Mouse (Mus musculus) hindbrain, embryonic 12.5 days (tissue): ENCODE results near the gene G3bp1. TPM values are rescaled to one million over a fixed set of nuclear protein-coding genes. Genes with fewer than 3 reads are reported as not detected.

Source experiments
- ATAC-seq: fragments of 200-750 bp; cut with Nextera tagmentation; 2 replicates; pipeline ENCODE4 v1.8.0; 2017; ENCODE audit warnings: moderate TSS enrichment; ENCODE audit not compliant: low FRiP score
- H3K27ac ChIP-seq: fragments of 300-500 bp; sonication (generic); 2 replicates; pipeline ENCODE4 v1.5.1; 2016; ENCODE audit warnings: mild to moderate bottlenecking
- H3K27me3 ChIP-seq: fragments of 300-500 bp; sonication (generic); 2 replicates; pipeline ENCODE4 v1.6.1; 2016; ENCODE audit warnings: mild to moderate bottlenecking
- H3K36me3 ChIP-seq: fragments of 300-500 bp; sonication (generic); 2 replicates; pipeline ENCODE4 v1.6.1; 2016; ENCODE audit warnings: mild to moderate bottlenecking
- H3K4me1 ChIP-seq: fragments of 300-500 bp; sonication (generic); 2 replicates; pipeline ENCODE4 v1.6.1; 2016
- H3K4me2 ChIP-seq: fragments of 300-500 bp; sonication (generic); replicated peaks from 2 replicates; pipeline ENCODE4 v1.6.1; 2016; ENCODE audit warnings: mild to moderate bottlenecking
- H3K4me3 ChIP-seq: fragments of 300-500 bp; sonication (generic); 2 replicates; pipeline ENCODE4 v1.5.1; 2016; ENCODE audit warnings: mild to moderate bottlenecking
- H3K9ac ChIP-seq: fragments of 300-500 bp; sonication (generic); 2 replicates; pipeline ENCODE4 v1.6.1; 2016; ENCODE audit warnings: mild to moderate bottlenecking, moderate library complexity
- H3K9me3 ChIP-seq: fragments of 300-500 bp; sonication (generic); replicated peaks from 2 replicates; pipeline ENCODE4 v1.6.1; 2016; ENCODE audit warnings: mild to moderate bottlenecking
- WGBS: fragments of 180-500 bp; shearing (Covaris S2); methylation state at CpG from one replicate; pipeline ENCODE4 v1.1.7; 2016; 5-methylcytosine and 5-hydroxymethylcytosine counted together
- microRNA-seq: library from miRNA; unstranded; fragments of <30 nt; microRNA quantifications from one replicate; pipeline ENCODE4, GENCODE M21; 2017
- polyA plus RNA-seq: library from polyadenylated mRNA; unstranded; fragments of >200 nt; fragmentation: Nextera tagmentation; extraction: Ambion mirVana; gene quantifications from 2 replicates; pipeline ENCODE4 v1.2.1, GENCODE M21; 2016

Gene G3bp1
- polyA plus RNA-seq, 1 experiment from 2014 or later, result 184 TPM

DNA sequence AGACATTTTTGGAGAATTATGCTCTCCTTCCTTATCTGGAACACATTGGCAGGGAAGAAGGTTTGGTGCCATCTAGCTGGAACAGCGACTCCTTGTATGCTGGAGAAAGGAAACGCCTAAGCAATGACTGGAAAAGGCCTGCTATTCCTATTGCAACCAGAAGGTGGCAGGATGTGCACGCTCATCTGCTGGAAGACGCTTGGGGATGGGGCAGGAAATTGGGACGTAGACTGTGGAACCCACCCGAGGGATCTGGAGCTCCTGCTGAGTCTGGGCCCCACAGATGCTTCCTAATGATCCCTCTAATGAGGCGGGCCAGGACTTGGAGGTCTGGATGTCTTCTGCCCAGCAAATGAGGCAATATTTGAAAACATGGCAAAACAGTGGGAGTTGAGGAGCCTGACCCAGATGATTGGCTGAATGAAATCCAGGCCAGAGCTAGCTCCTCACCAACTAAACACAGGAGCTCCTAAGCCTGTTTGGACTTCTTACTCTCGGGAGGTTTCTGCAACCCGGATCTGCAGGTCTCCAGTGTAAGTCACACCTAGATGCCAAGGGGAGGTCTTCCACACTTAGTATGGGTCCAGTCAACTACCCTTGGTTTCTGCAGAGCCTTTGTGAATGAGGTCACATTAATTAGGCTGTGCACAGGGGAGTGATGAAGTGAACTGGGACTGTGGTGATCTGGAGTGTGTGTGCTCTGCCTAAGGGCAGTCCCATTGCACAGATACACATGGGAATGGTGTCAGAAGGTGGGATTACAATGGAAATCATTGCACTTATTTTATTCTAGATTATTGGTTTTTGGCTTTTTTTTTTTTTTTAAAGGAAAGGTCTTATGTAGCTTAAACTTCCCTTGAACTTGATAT is 49.6 kb downstream of the G3bp1 start:
- 13% methylated on average over 9 of the region's 9 CpGs for WGBS
- no peak overlapping the region for H3K9ac ChIP-seq
- H3K4me1 ChIP-seq, result no peaks in the 10 kb centered on the region
- no peak overlapping the region for H3K4me2 ChIP-seq
- no peaks in the 10 kb centered on the region for H3K9me3 ChIP-seq
- no peaks in the 10 kb centered on the region for H3K27me3 ChIP-seq
- H3K27ac ChIP-seq, result no peak overlapping the region
- peaks cover 9% of the 10 kb centered on the region; the same call in 1 of the 2 replicates for H3K36me3 ChIP-seq
- ATAC-seq, result peak; percentile 72
- no peak overlapping the region for H3K4me3 ChIP-seq

DNA sequence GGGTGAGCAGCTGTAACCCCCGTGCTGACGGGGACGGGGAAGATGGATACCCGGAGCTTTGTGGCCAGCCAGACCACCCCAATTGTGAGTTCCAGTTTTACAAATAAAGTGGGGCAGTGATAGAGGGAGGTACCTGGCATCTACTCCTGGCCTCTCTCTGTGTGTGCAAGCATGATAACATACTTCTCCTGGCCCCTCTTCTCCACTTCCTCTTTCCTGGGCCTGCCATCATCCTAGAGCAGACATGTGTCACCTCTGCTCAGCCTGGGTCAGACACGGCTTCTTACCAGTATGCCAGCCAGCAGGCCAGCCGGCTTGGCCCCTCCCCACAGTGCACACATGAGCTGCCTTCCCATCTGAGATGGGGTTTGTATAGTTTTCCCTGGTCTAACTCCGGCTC is 61.3 kb downstream of the G3bp1 start:
- Histone ChIP-seq H3K4me2 (no peak overlapping the region), H3K27me3 (no peaks in the 10 kb centered on the region), H3K36me3 (peaks cover 30% of the 10 kb centered on the region), H3K4me1 (peaks cover 9% of the 10 kb centered on the region; the same call in 1 of the 2 replicates), H3K9me3 (no peaks in the 10 kb centered on the region), H3K9ac (no peak overlapping the region), H3K27ac (no peak overlapping the region), H3K4me3 (no peak overlapping the region)
- WGBS, result 84% methylated on average over 7 of the region's 7 CpGs
- ATAC-seq, result no peak

DNA sequence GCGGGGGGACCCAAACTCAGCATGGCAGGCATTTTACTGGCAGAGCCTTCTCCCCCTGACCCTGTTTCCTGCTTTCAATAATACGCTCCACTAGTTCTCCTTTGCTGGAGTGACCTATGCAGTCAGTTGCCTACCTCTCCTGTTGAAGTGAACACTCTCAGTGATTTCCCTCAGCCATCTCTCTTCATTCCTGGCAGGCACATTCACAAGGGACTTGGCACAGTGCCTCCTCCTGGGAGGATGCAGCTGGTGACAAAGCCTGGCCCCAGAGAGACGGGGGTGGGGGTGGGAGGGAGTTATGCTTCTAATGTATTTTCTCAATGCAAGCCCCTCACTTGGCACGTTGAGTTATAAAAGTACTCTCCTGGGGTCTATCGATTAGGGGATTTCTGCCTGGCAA is 63.9 kb downstream of the G3bp1 start:
- WGBS, result 66% methylated on average over 5 of the region's 5 CpGs

DNA sequence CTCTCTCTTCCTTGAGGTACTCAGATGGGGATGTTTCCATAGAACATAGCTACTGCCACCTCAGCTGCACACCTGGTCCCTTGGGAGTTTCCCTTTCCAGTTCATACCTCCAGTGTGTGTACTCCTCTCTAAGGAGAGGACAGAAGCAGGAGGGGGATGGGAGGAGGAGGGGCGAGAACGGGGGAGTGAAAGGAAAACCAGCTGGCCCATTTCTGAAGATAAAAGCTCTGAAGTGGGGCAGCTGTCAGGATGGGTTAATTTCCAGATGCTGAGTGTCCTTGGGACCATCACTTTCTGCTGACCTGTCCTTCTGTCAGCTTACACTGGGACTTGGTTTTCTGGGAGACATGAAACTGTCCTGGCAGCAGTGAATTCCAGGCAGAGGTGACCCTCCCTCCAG is 65.3 kb downstream of the G3bp1 start:
- H3K4me2 ChIP-seq, result no peak overlapping the region
- no peak for ATAC-seq
- no peaks in the 10 kb centered on the region for H3K9me3 ChIP-seq
- no peak overlapping the region for H3K27ac ChIP-seq
- no peak overlapping the region for H3K9ac ChIP-seq
- H3K36me3 ChIP-seq, result peaks cover 16% of the 10 kb centered on the region; the same call in 1 of the 2 replicates
- WGBS, result 43% methylated on average over 2 of the region's 2 CpGs
- no peak overlapping the region for H3K4me3 ChIP-seq
- H3K27me3 ChIP-seq, result no peaks in the 10 kb centered on the region
- peaks cover 9% of the 10 kb centered on the region; the same call in 1 of the 2 replicates for H3K4me1 ChIP-seq

More for the DNA sequence above, 63.9 kb downstream of the G3bp1 start:
- no peak overlapping the region for H3K4me3 ChIP-seq
- H3K27ac ChIP-seq, result no peak overlapping the region
- no peaks in the 10 kb centered on the region for H3K9me3 ChIP-seq
- peaks cover 25% of the 10 kb centered on the region for H3K36me3 ChIP-seq
- no peak overlapping the region for H3K4me2 ChIP-seq
- no peak overlapping the region for H3K9ac ChIP-seq
- H3K4me1 ChIP-seq, result peaks cover 9% of the 10 kb centered on the region; the same call in 1 of the 2 replicates
- no peak for ATAC-seq
- H3K27me3 ChIP-seq, result no peaks in the 10 kb centered on the region

DNA sequence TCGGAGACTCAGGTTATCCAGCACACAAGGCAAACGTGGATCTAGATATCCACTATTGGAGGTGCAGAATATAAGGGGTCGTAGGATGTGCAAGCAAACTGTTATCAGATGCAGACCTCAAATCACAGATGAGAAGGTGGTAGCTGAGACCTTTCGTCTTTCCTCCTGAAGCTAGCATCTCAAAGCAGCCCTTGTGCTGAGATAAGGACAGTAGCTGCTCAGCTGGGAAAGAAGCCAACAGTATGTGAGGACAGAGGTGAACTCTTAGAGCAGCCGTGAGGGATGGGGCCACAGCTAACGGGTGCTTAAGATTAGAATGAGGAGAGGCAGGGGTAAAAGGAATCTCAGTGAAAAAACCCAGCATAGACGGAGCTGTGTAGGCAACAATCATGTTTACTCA is 72.6 kb downstream of the G3bp1 start:
- 73% methylated on average over 7 of the region's 7 CpGs for WGBS

DNA sequence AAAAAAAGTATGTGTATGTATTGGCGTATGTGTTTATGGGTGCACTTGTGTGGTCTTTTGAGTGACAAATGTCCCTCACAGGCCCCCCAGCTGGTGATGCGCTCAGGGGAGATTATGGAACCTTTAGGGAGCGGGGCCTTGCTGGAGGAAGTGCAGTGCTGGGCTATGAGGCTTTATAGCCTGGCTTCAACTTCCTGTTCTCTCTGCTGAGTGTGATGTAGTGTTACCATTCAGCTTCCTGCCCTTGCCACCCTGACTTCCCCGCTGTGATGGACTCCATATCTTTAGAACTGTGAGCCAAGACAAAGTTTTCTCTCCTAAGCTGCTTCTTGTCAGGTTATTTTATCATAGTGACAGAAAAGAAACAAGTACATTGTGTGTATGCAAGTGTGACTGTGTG is 73.2 kb downstream of the G3bp1 start:
- Histone ChIP-seq H3K27me3 (no peaks in the 10 kb centered on the region), H3K4me1 (no peaks in the 10 kb centered on the region), H3K9ac (no peak overlapping the region), H3K27ac (no peak overlapping the region), H3K9me3 (peaks cover 7% of the 10 kb centered on the region; the same call in 1 of the 2 replicates), H3K4me2 (no peak overlapping the region), H3K36me3 (peaks cover 7% of the 10 kb centered on the region; the same call in 1 of the 2 replicates), H3K4me3 (no peak overlapping the region)
- ATAC-seq, result no peak
- 74% methylated on average over 4 of the region's 4 CpGs for WGBS

More for the DNA sequence above, 72.6 kb downstream of the G3bp1 start:
- H3K27ac ChIP-seq, result no peak overlapping the region
- no peak for ATAC-seq
- no peaks in the 10 kb centered on the region for H3K4me1 ChIP-seq
- peaks cover 7% of the 10 kb centered on the region; the same call in 1 of the 2 replicates for H3K36me3 ChIP-seq
- no peak overlapping the region for H3K4me2 ChIP-seq
- H3K9ac ChIP-seq, result no peak overlapping the region
- H3K4me3 ChIP-seq, result no peak overlapping the region
- no peaks in the 10 kb centered on the region for H3K27me3 ChIP-seq
- H3K9me3 ChIP-seq, result peaks cover 7% of the 10 kb centered on the region; the same call in 1 of the 2 replicates

DNA sequence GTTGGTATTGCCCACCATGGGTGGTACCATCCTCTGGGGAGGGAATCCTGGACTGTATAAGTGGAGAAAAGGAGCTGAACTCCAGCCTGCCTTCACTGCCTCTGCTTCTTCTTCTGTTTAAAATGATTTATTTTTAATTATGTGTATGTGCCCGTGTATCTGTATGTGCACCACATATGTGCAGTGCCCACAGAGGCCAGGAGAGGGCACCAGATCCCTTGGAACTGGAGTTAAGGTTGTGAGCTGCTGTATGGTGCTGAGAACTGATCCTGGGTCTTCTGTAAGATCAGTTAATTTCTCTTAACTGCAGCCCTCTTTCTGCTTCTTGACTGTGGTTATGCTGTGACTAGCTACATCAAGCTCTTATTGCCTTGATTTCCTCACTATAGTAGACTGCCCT is 76.2 kb downstream of the G3bp1 start:
- Histone ChIP-seq H3K4me3 (no peak overlapping the region), H3K27ac (no peak overlapping the region), H3K4me1 (no peaks in the 10 kb centered on the region), H3K9ac (no peak overlapping the region), H3K4me2 (no peak overlapping the region), H3K27me3 (no peaks in the 10 kb centered on the region), H3K9me3 (peaks cover 7% of the 10 kb centered on the region; the same call in 1 of the 2 replicates), H3K36me3 (peaks cover 7% of the 10 kb centered on the region; the same call in 1 of the 2 replicates)
- no peak for ATAC-seq
- WGBS, result 92% methylated on average over 1 of the region's 1 CpGs

Small RNA genes within 50 kb of the gene (microRNA-seq; reads per million reads assigned to microRNA genes)
- gene Mir7652, result not detected

Other genes starting within 250 kb of the G3bp1 start
- gene Fat2, start 133.1 kb upstream of the G3bp1 start, polyA plus RNA-seq, result 0.07 and 0.10 TPM in 2 replicates
- 743 and 783 TPM in 2 replicates for gene Sparc, start 46.5 kb upstream of the G3bp1 start, polyA plus RNA-seq
- gene Atox1, start 8.4 kb upstream of the G3bp1 start, polyA plus RNA-seq, result 236 and 284 TPM in 2 replicates
- gene Glra1, start 138.5 kb downstream of the G3bp1 start, polyA plus RNA-seq, result 3.5 and 3.9 TPM in 2 replicates